Mouse (Mus musculus) neural tube, embryonic 11.5 days (tissue): Measurements from ENCODE around the gene Zfp511. TPM values are rescaled to one million over a fixed set of nuclear protein-coding genes. Genes with fewer than 3 reads are reported as not detected.

Experiments
- ATAC-seq: fragments of 200-750 bp; cut with Nextera tagmentation; 2 replicates; pipeline ENCODE4 v1.8.0; 2017; ENCODE audit warnings: moderate number of reproducible peaks, mild to moderate bottlenecking, moderate TSS enrichment, moderate library complexity; ENCODE audit not compliant: insufficient read depth, low FRiP score, low TSS enrichment
- DNase-seq: peaks from one replicate; pipeline ENCODE4 v3.0.0-alpha.2; 2015; ENCODE audit warnings: low spot score
- H3K27ac ChIP-seq: fragments of 300-500 bp; sonication (generic); 2 replicates; pipeline ENCODE4 v1.5.1; 2014; ENCODE audit warnings: low read depth, mild to moderate bottlenecking, low read length
- H3K27me3 ChIP-seq: fragments of 300-500 bp; sonication (generic); 2 replicates; pipeline ENCODE4 v1.6.1; 2014; ENCODE audit warnings: mild to moderate bottlenecking, low read length, mixed read lengths; ENCODE audit not compliant: control insufficient read depth, insufficient read depth
- H3K36me3 ChIP-seq: fragments of 300-500 bp; sonication (generic); 2 replicates; pipeline ENCODE4 v1.6.1; 2014; ENCODE audit warnings: mild to moderate bottlenecking, low read length, moderate library complexity, mixed read lengths; ENCODE audit not compliant: control insufficient read depth, insufficient read depth
- H3K4me1 ChIP-seq: fragments of 300-500 bp; sonication (generic); 2 replicates; pipeline ENCODE4 v1.6.1; 2014; ENCODE audit warnings: low read length, mixed read lengths; ENCODE audit not compliant: control insufficient read depth, insufficient read depth
- H3K4me2 ChIP-seq: fragments of 300-500 bp; sonication (generic); 2 replicates; pipeline ENCODE4 v1.6.1; 2014; ENCODE audit warnings: low read depth, mild to moderate bottlenecking, moderate library complexity
- H3K4me3 ChIP-seq: fragments of 300-500 bp; sonication (generic); 2 replicates; pipeline ENCODE4 v1.5.1; 2014; ENCODE audit warnings: low read depth, low read length
- H3K9ac ChIP-seq: fragments of 300-500 bp; sonication (generic); 2 replicates; pipeline ENCODE4 v1.6.1; 2014; ENCODE audit warnings: mild to moderate bottlenecking, low read length
- H3K9me3 ChIP-seq: fragments of 300-500 bp; sonication (generic); 2 replicates; pipeline ENCODE4 v1.6.1; 2016; ENCODE audit warnings: low read length; ENCODE audit not compliant: control insufficient read depth
- WGBS: fragments of 180-500 bp; shearing (Covaris S2); extraction: QIAGEN DNeasy Blood & Tissue Kit; methylation state at CpG from one replicate; pipeline ENCODE4 v1.1.7; 2014; 5-methylcytosine and 5-hydroxymethylcytosine counted together
- polyA plus RNA-seq: library from polyadenylated mRNA; unstranded; fragments of >200 nt; fragmentation: Nextera tagmentation; extraction: Ambion mirVana; gene quantifications from 2 replicates; pipeline ENCODE4 v1.2.1, GENCODE M21; 2014

Zfp511 gene
- polyA plus RNA-seq, 1 experiment from 2014 or later: 47.7 TPM

DNA sequence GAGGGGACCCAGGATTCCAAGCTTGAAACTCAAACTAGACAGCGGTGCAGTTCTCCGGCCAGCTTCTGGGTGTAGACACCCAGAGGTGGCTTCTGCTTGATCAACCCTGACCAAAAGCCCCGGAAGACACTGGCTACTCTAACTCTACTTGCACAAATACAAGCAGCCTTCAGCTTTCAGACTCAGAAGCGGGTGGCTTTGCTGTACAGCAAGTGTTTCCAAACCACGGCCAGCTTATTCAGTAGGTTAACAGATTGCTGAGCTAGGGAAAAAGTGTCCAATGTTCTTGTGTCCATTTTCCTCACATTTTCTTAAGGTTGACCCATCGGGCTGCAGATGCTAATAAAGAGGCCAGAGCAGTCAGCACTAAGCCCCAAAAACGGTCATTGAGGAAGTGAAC lies 22.3 kb downstream of the Zfp511 start:
- 8% methylated on average over 7 of the region's 7 CpGs for WGBS
- Histone ChIP-seq H3K36me3 (no peaks in the 10 kb centered on the region), H3K4me1 (peaks cover 46% of the 10 kb centered on the region), H3K27me3 (0 out of 2 replicates have a peak, but pooled peaks cover 5% of the 10 kb centered on the region), H3K9me3 (no peaks in the 10 kb centered on the region), H3K27ac (peak overlapping the region; percentile 98), H3K4me2 (peak overlapping the region; percentile 67), H3K9ac (peak overlapping the region; percentile 62), H3K4me3 (peak overlapping the region; percentile 34)
- no peak for DNase-seq
- no peak for ATAC-seq

DNA sequence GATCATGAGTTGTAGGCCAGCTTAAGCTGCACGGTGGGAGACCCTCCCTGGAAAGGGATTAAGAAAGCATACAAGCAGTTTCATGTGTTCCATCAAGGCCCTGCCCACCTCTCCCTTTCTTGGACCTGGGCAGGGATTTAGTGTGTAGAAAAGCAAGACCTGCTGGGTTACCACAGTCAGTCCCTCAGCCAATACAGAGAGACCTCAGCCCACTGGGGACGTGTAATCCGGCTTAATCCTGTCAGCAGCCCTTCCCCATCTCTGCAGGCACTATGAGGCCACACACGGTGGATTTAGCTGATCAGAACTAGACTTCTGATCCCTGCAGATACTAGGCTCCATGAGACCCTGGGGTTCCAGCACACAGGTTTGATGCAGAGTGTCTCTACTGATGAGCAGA lies 23.4 kb downstream of the Zfp511 start:
- ATAC-seq (no peak), DNase-seq (no peak)
- 16% methylated on average over 4 of the region's 4 CpGs for WGBS
- H3K27ac ChIP-seq: 0 out of 2 replicates have a peak overlapping the region, but pooled peaks have one; percentile 39
- no peaks in the 10 kb centered on the region for H3K9me3 ChIP-seq
- H3K27me3 ChIP-seq: 0 out of 2 replicates have a peak, but pooled peaks cover 5% of the 10 kb centered on the region
- peaks cover 46% of the 10 kb centered on the region for H3K4me1 ChIP-seq
- peak overlapping the region; percentile 24 for H3K4me2 ChIP-seq
- no peak overlapping the region for H3K4me3 ChIP-seq
- H3K9ac ChIP-seq: no peak overlapping the region; the same call in 1 of the 2 replicates
- H3K36me3 ChIP-seq: no peaks in the 10 kb centered on the region

DNA sequence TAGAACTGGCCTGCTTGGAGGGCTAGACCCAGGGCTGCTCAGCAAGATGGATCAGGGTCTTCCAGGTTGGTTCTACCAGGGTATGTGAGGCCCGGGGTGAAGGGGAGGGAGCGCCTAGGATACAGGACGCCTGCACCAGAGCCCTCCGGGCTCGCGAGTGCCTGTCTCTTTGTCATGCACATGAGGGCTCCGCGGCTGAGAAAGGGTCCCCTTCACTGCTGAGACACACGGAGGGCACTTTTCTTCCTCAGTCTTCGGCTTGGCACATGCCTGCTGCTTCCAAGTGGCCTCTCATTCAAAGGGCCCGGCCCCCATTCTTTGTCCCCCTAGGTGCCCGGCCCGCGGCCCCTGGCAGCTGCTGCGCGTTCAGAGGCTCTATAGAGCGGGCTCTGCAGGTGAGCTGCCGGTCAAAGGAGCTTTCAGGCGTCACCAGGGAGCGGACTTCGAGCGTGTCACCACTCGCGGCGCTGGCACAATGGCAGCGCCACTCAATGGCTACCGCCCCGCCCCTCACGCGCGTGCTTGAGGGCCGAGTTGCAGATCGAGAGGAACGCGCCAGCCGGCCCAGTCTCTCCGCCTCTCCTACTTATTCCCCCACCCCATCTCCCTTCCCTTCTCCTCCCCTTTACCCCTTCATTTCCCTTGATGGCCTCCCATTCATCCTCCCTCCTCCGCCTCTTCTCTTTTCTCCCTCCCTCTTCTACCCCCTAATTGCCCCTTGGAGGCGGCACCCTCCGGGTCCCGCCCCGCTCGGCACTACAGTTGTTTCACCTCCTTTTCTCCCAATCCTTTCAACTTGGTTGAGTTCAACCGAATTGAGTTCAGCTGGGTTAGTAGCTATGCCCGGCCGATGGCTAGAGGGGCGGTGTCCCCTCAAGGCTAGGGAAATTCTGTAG lies 25.0 kb downstream of the Zfp511 start:
- Histone ChIP-seq H3K4me2 (peak overlapping the region; percentile 68), H3K27me3 (0 out of 2 replicates have a peak, but pooled peaks cover 5% of the 10 kb centered on the region), H3K4me3 (peak overlapping the region; percentile 28), H3K4me1 (peaks cover 46% of the 10 kb centered on the region), H3K9me3 (no peaks in the 10 kb centered on the region), H3K36me3 (no peaks in the 10 kb centered on the region), H3K9ac (peak overlapping the region; percentile 52), H3K27ac (peak overlapping the region; percentile 77)
- ATAC-seq (peak; percentile 65), DNase-seq (peak; percentile 92)
- under 1% methylated on average over 47 of the region's 47 CpGs for WGBS

DNA sequence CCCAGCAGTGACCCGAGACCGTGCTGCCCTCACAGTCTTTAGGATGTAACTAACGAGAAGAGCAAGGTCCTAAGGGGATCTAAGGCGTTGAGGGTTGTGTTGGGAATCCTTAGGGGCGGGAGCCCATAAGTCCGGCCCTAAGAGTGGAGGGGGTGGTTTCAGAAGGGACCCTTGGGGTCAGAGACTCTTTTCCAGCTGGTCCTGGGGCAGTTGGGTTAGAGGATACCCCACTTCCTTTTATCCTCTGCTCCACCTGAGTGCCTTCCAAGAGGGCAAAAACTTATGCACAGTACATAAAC lies 25.6 kb downstream of the Zfp511 start:
- H3K4me1 ChIP-seq: peaks cover 45% of the 10 kb centered on the region
- peak overlapping the region; percentile 52; the same call in 1 of the 2 replicates for H3K9ac ChIP-seq
- DNase-seq (no peak), ATAC-seq (no peak; the same call in 1 of the 2 replicates)
- H3K27ac ChIP-seq: peak overlapping the region; percentile 77
- WGBS: under 1% methylated on average over 6 of the region's 6 CpGs
- no peak overlapping the region; the same call in 1 of the 2 replicates for H3K4me3 ChIP-seq
- H3K4me2 ChIP-seq: peak overlapping the region; percentile 68
- no peaks in the 10 kb centered on the region for H3K36me3 ChIP-seq
- H3K27me3 ChIP-seq: 0 out of 2 replicates have a peak, but pooled peaks cover 5% of the 10 kb centered on the region
- H3K9me3 ChIP-seq: no peaks in the 10 kb centered on the region

DNA sequence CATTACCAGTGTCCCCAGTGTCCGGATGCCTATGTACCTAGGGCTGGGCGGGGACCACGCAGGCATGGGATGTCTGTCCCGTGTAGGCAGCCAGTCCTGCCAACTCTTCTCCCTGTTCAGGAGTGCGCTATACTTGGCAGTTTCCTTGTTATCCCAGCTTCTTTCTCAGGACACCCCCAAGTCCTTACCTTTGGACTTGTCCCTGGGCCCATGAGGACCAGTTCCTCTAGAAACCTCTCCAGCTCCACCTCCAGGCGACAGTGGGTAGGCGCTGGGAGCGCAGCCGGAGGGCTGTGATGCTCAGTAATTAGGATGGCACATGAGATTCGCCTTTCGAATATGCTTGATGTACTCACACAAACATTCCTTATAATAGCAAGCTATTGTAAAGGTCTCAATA lies 26.1 kb downstream of the Zfp511 start:
- H3K36me3 ChIP-seq: no peaks in the 10 kb centered on the region
- peaks cover 40% of the 10 kb centered on the region for H3K4me1 ChIP-seq
- H3K27ac ChIP-seq: peak overlapping the region; percentile 77
- H3K9me3 ChIP-seq: no peaks in the 10 kb centered on the region
- H3K4me3 ChIP-seq: no peak overlapping the region
- no peak overlapping the region for H3K9ac ChIP-seq
- ATAC-seq (no peak), DNase-seq (peak; percentile 77)
- 9% methylated on average over 11 of the region's 11 CpGs for WGBS
- peak overlapping the region; percentile 19; the same call in 1 of the 2 replicates for H3K4me2 ChIP-seq
- 0 out of 2 replicates have a peak, but pooled peaks cover 5% of the 10 kb centered on the region for H3K27me3 ChIP-seq

DNA sequence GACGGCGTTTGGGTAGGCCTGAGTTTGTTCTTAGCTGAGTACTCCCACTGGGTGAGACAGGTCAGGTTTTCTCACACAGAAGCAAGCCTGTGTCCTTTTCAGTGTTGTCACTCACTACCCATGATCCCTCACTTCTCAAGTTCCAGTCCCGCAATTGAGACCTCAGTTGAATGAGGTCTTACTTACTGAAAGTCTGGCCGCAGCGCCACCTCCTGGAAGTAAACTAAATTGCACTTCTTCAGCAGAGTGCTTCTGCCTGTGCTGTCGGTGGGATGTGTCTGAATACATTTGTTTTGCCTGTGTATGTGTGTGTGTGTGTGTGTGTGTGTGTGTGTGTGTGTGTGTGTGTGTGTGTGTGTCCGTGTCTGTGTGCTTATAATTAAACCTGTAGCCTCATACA lies 26.9 kb downstream of the Zfp511 start:
- Histone ChIP-seq H3K9me3 (no peaks in the 10 kb centered on the region), H3K27me3 (0 out of 2 replicates have a peak, but pooled peaks cover 5% of the 10 kb centered on the region), H3K9ac (no peak overlapping the region), H3K36me3 (no peaks in the 10 kb centered on the region), H3K4me2 (no peak overlapping the region), H3K4me1 (peaks cover 37% of the 10 kb centered on the region), H3K27ac (no peak overlapping the region), H3K4me3 (no peak overlapping the region)
- no peak for ATAC-seq
- peak; percentile 82 for DNase-seq
- WGBS: 17% methylated on average over 7 of the region's 7 CpGs

DNA sequence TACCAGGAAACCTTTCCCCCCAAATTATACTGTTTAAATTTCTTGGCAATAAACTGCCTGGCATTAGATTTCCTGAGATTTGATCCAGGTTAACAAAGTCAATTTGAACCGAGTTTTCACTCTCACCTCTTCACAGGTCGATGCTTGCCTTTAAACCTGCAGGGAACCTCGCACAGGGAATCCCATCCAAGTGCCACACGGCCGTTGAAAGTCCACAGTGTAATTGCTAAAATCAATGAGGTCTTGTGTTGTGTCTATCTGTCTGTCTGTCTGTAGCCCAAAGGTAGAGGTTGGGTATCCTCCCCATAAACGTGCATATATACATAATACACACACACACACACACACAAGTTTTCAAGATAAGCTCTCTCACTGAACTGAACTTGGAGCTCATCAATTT lies 31.2 kb downstream of the Zfp511 start:
- ATAC-seq (no peak), DNase-seq (no peak)
- no peaks in the 10 kb centered on the region for H3K9me3 ChIP-seq
- WGBS: 62% methylated on average over 6 of the region's 6 CpGs
- no peaks in the 10 kb centered on the region for H3K4me1 ChIP-seq
- no peak overlapping the region for H3K9ac ChIP-seq
- H3K4me2 ChIP-seq: no peak overlapping the region
- H3K27me3 ChIP-seq: no peaks in the 10 kb centered on the region
- no peaks in the 10 kb centered on the region for H3K36me3 ChIP-seq
- no peak overlapping the region for H3K27ac ChIP-seq
- no peak overlapping the region for H3K4me3 ChIP-seq

DNA sequence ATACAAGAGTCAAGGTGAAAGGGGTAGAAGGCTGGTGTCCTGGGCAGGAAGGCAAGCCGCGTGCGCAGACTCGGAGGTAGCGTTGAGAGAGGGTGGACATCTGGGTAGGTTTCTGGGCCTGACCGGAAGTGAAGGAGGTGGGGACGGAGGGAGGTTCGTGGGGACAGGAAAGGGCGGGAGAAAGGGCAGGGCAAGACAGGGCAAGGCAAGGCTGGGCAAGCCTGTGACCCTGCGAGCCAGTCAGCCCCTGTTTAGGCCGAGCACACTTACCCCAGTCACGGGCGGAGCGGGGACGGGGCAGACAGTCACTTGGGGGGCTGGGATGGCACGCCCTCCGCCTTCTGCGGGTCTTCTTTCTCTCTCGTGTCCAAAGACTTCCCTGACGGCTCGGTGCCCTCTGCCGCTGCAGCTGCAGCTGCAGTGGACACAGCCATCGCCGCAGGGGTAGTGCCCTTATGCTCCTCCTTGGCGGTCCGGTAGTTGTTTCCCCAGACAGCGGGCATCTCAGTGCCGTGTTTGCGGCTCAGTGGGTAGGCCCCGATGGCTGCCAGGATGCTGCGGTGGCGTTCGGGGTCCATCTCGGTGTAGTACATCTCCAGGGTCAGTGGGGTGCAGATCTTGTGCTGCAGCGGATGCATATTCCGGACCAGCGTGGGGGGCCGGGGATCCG lies 34.0 kb downstream of the Zfp511 start:
- H3K9me3 ChIP-seq: no peaks in the 10 kb centered on the region
- no peak for ATAC-seq

More for the DNA sequence above, 34.0 kb downstream of the Zfp511 start:
- Histone ChIP-seq H3K27ac (no peak overlapping the region), H3K4me3 (0 out of 2 replicates have a peak overlapping the region, but pooled peaks have one; percentile 3), H3K9ac (peak overlapping the region; percentile 19; the same call in 1 of the 2 replicates), H3K4me1 (no peaks in the 10 kb centered on the region), H3K36me3 (no peaks in the 10 kb centered on the region), H3K27me3 (no peaks in the 10 kb centered on the region), H3K4me2 (peak overlapping the region; percentile 32)
- 35% methylated on average over 36 of the region's 39 CpGs for WGBS
- DNase-seq: no peak
